Mouse (Mus musculus) intestine, postnatal 0 days (tissue): ENCODE measurements around the gene Glis3. TPM values are rescaled to one million over a fixed set of nuclear protein-coding genes. Genes with fewer than 3 reads are reported as not detected.

Experiments used
- ATAC-seq: fragments of 200-750 bp; cut with Nextera tagmentation; 2 replicates; pipeline ENCODE4 v1.8.0; 2017; ENCODE audit warnings: mild to moderate bottlenecking, moderate TSS enrichment, moderate library complexity
- H3K27ac ChIP-seq: fragments of 300-500 bp; sonication (generic); 2 replicates; pipeline ENCODE4 v1.5.1; 2014; ENCODE audit warnings: mild to moderate bottlenecking, low read depth, low read length, moderate library complexity
- H3K27me3 ChIP-seq: fragments of 300-500 bp; sonication (generic); replicated peaks from 2 replicates; pipeline ENCODE4 v1.6.1; 2014; ENCODE audit warnings: low read length, mixed read lengths; ENCODE audit not compliant: control insufficient read depth, insufficient read depth
- H3K36me3 ChIP-seq: fragments of 300-500 bp; sonication (generic); 2 replicates; pipeline ENCODE4 v1.6.1; 2014; ENCODE audit warnings: mild to moderate bottlenecking, moderate library complexity; ENCODE audit not compliant: control insufficient read depth, insufficient read depth
- H3K4me1 ChIP-seq: fragments of 300-500 bp; sonication (generic); replicated peaks from 2 replicates; pipeline ENCODE4 v1.6.1; 2014; ENCODE audit warnings: antibody characterized with exemption, low read length, mixed read lengths; ENCODE audit not compliant: control insufficient read depth, insufficient read depth
- H3K4me2 ChIP-seq: fragments of 300-500 bp; sonication (generic); replicated peaks from 2 replicates; pipeline ENCODE4 v1.6.1; 2014; ENCODE audit warnings: low read depth, mild to moderate bottlenecking, moderate library complexity
- H3K4me3 ChIP-seq: fragments of 300-500 bp; sonication (generic); 2 replicates; pipeline ENCODE4 v1.5.1; 2014; ENCODE audit warnings: low read depth, low read length
- H3K9ac ChIP-seq: fragments of 300-500 bp; sonication (generic); 2 replicates; pipeline ENCODE4 v1.6.1; 2014; ENCODE audit warnings: mild to moderate bottlenecking, low read depth, low read length
- H3K9me3 ChIP-seq: fragments of 300-500 bp; sonication (generic); 2 replicates; pipeline ENCODE4 v1.6.1; 2016; ENCODE audit warnings: mixed run types; ENCODE audit not compliant: control insufficient read depth
- CTCF ChIP-seq: sonication (generic); IDR thresholded peaks from 2 replicates; pipeline ENCODE4 v1.5.1; 2016; ENCODE audit warnings: low read depth, mild to moderate bottlenecking, control low read depth, antibody characterized with exemption, moderate library complexity
- WGBS: fragments of 180-500 bp; shearing (Covaris S2); extraction: QIAGEN DNeasy Blood & Tissue Kit; methylation state at CpG from one replicate; pipeline ENCODE4 v1.1.7; 2014; 5-methylcytosine and 5-hydroxymethylcytosine counted together
- polyA plus RNA-seq: library from polyadenylated mRNA; unstranded; fragments of >200 nt; fragmentation: Nextera tagmentation; extraction: Ambion mirVana; gene quantifications from 2 replicates; pipeline ENCODE4 v1.2.1, GENCODE M21; 2015

The Glis3 gene
- polyA plus RNA-seq, 1 experiment from 2014 or later: 0.86 TPM

GRCm38 (mm10) chr19:28626189-28626588 lies 53.7 kb downstream of the Glis3 start:
- no peaks in the 10 kb centered on the region for H3K4me1 ChIP-seq
- H3K27me3 ChIP-seq: no peaks in the 10 kb centered on the region
- H3K27ac ChIP-seq: no peak overlapping the region
- no peak for ATAC-seq
- no peaks in the 10 kb centered on the region for H3K9me3 ChIP-seq
- no peak overlapping the region for H3K4me2 ChIP-seq
- no peaks in the 10 kb centered on the region for H3K36me3 ChIP-seq
- H3K4me3 ChIP-seq: no peak overlapping the region
- H3K9ac ChIP-seq: no peak overlapping the region
- no peak for TF ChIP-seq CTCF
- 90% methylated on average over 5 of the region's 5 CpGs for WGBS

GRCm38 (mm10) chr19:28624571-28624970 lies 55.3 kb downstream of the Glis3 start:
- 68% methylated on average over 1 of the region's 1 CpGs for WGBS
- no peaks in the 10 kb centered on the region for H3K9me3 ChIP-seq
- no peaks in the 10 kb centered on the region for H3K4me1 ChIP-seq
- no peak overlapping the region for H3K27ac ChIP-seq
- no peak for TF ChIP-seq CTCF
- no peak for ATAC-seq
- H3K9ac ChIP-seq: no peak overlapping the region
- H3K36me3 ChIP-seq: no peaks in the 10 kb centered on the region
- H3K27me3 ChIP-seq: no peaks in the 10 kb centered on the region
- H3K4me2 ChIP-seq: no peak overlapping the region
- no peak overlapping the region for H3K4me3 ChIP-seq

- H3K4me1 ChIP-seq: no peaks in the 10 kb centered on the region
- no peak overlapping the region for H3K4me3 ChIP-seq
- no peak for ATAC-seq
- TF ChIP-seq CTCF: no peak
- no peak overlapping the region for H3K9ac ChIP-seq
- no peaks in the 10 kb centered on the region for H3K27me3 ChIP-seq
- no peaks in the 10 kb centered on the region for H3K9me3 ChIP-seq
- WGBS: 68% methylated on average over 10 of the region's 10 CpGs
- no peak overlapping the region for H3K4me2 ChIP-seq
- no peak overlapping the region for H3K27ac ChIP-seq
- H3K36me3 ChIP-seq: no peaks in the 10 kb centered on the region
Measured at GRCm38 (mm10) chr19:28623726-28624125, 56.2 kb downstream of the Glis3 start.

- 77% methylated on average over 11 of the region's 11 CpGs for WGBS
- no peak for TF ChIP-seq CTCF
Measured at GRCm38 (mm10) chr19:28621608-28622505, 58.0 kb downstream of the Glis3 start.

GRCm38 (mm10) chr19:28617736-28618135 lies 62.1 kb downstream of the Glis3 start:
- H3K27ac ChIP-seq: no peak overlapping the region
- 86% methylated on average over 7 of the region's 7 CpGs for WGBS
- H3K4me1 ChIP-seq: no peaks in the 10 kb centered on the region
- no peaks in the 10 kb centered on the region for H3K36me3 ChIP-seq
- H3K4me2 ChIP-seq: no peak overlapping the region
- ATAC-seq: no peak
- no peaks in the 10 kb centered on the region for H3K9me3 ChIP-seq
- H3K9ac ChIP-seq: no peak overlapping the region
- H3K4me3 ChIP-seq: no peak overlapping the region
- no peak for TF ChIP-seq CTCF
- no peaks in the 10 kb centered on the region for H3K27me3 ChIP-seq

More at GRCm38 (mm10) chr19:28621608-28622505, 58.0 kb downstream of the Glis3 start:
- H3K4me1 ChIP-seq: no peaks in the 10 kb centered on the region
- ATAC-seq: no peak
- no peak overlapping the region for H3K9ac ChIP-seq
- no peak overlapping the region for H3K27ac ChIP-seq
- H3K4me2 ChIP-seq: no peak overlapping the region
- no peaks in the 10 kb centered on the region for H3K9me3 ChIP-seq
- H3K4me3 ChIP-seq: no peak overlapping the region
- no peaks in the 10 kb centered on the region for H3K27me3 ChIP-seq
- no peaks in the 10 kb centered on the region for H3K36me3 ChIP-seq

GRCm38 (mm10) chr19:28617191-28617590 lies 62.7 kb downstream of the Glis3 start:
- H3K4me3 ChIP-seq: no peak overlapping the region
- H3K27me3 ChIP-seq: no peaks in the 10 kb centered on the region
- no peak overlapping the region for H3K27ac ChIP-seq
- no peak overlapping the region for H3K4me2 ChIP-seq
- no peaks in the 10 kb centered on the region for H3K36me3 ChIP-seq
- no peak for TF ChIP-seq CTCF
- 94% methylated on average over 8 of the region's 8 CpGs for WGBS
- no peaks in the 10 kb centered on the region for H3K9me3 ChIP-seq
- H3K4me1 ChIP-seq: no peaks in the 10 kb centered on the region
- no peak overlapping the region for H3K9ac ChIP-seq
- no peak for ATAC-seq
